Mouse (Mus musculus) heart, postnatal 4 days (tissue): Measurements from ENCODE around the gene Spc25. TPM values are rescaled to one million over a fixed set of nuclear protein-coding genes. Genes with fewer than 3 reads are reported as not detected.
A peak's percentile ranks its signal among the peaks of the same experiment; 100 is the strongest.

ENCODE experiments used
- DNase-seq: peaks from one replicate; pipeline ENCODE4 v3.0.0; 2021
- total RNA-seq, 2 experiments: library from RNA; stranded (reverse); gene quantifications; 2 replicates each; pipeline ENCODE4 v1.2.3; 2021

The Spc25 gene
- total RNA-seq, 2 experiments from 2014 or later = 50.1 to 52.5 TPM

GRCm38 (mm10) chr2:69179721-69180120 lies 26.3 kb downstream of the Spc25 start:
- no peak for DNase-seq

- no peak for DNase-seq
Measured at GRCm38 (mm10) chr2:69175296-69175695, 30.7 kb downstream of the Spc25 start.

GRCm38 (mm10) chr2:69170395-69171077 lies 35.5 kb downstream of the Spc25 start:
- no peak for DNase-seq

- no peak for DNase-seq
Measured at GRCm38 (mm10) chr2:69158907-69159306, 47.1 kb downstream of the Spc25 start.

GRCm38 (mm10) chr2:69156283-69156682 lies 49.7 kb downstream of the Spc25 start:
- DNase-seq = no peak

- no peak for DNase-seq
Measured at GRCm38 (mm10) chr2:69155861-69156260, 50.1 kb downstream of the Spc25 start.

- no peak for DNase-seq
Measured at GRCm38 (mm10) chr2:69150841-69151240, 55.2 kb downstream of the Spc25 start.

- DNase-seq = peak; percentile 11
Measured at GRCm38 (mm10) chr2:69149154-69149553, 56.8 kb downstream of the Spc25 start.

- DNase-seq = no peak
Measured at GRCm38 (mm10) chr2:69148691-69149090, 57.3 kb downstream of the Spc25 start.

Other genes starting within 250 kb of the Spc25 start
- 10 to 100 TPM; 11.0 to 13.0 TPM for gene Nostrin, start 70.4 kb downstream of the Spc25 start, total RNA-seq
- gene G6pc2, start 4.9 kb upstream of the Spc25 start, total RNA-seq = not detected
- not detected for gene Abcb11, start 136.4 kb upstream of the Spc25 start, total RNA-seq
- under 1 TPM; 0.16 to 0.17 TPM for gene Dhrs9, start 174.3 kb upstream of the Spc25 start, total RNA-seq